Mouse (Mus musculus): ENCODE measurements at regions not wholly inside any gene's neighbourhood (a gene's known extent, or its start where the extent isn't known, plus 50 kb on each side); places are given as distances from the start of the nearest gene placed in this dataset.
"Not testable (repeated sequence)": the region's sequence is repeated elsewhere in the genome, so short reads cannot be mapped to it uniquely, and the experiment has no call there.

DNA sequence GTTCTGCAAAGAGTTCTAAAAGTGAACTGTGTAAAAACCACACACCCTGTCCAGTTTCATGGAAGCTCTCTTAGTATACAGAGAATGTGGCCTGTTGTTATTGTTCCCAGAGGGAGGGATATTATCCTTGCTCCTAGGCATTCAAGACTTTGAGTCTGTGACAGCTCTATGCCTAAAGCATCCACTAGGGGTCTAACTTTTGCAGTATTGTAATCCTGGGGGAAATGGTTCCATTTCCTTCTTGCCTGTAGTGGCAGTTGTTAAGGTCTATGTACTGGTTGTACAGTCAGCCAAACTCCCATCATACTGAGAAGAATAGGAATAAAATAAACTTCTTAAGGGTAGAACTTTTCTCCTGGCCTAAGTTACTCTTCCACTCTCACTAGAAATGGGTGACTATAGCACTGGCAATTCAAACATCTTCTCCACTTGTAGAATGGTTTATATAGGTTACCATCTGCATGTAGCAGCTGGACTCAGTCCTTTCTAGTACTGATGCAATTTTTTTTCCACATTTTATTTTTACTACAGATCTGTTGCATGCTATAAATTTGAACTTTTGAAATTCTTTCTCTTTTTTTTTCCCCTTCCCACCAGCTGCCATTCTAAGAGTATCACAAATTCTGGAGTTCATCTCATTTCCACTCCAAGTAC lies 51.4 kb upstream of the Dpt start:
- DNase-seq (ENCODE audit: extremely low spot score): peak; percentile 17

DNA sequence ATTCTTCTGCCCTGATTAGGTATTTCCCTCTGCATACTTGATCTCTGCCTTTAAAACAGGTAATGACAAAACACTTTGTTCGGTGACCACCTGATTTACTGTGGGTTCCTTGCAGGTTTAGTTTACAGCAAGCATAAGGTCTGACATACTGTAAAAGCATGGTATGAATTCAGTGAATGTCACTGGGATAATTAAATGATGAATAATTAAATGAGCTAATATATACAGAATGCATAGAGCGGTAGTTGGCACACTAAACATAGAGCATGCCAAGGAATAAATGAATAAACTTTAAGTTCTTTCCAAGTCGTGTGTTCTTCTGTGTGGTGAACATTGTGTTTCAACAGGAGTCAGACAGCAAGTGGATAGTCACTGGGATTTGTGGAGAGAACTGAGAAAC lies 51.9 kb upstream of the Dpt start:
- no peak for DNase-seq (ENCODE audit: extremely low spot score)

DNA sequence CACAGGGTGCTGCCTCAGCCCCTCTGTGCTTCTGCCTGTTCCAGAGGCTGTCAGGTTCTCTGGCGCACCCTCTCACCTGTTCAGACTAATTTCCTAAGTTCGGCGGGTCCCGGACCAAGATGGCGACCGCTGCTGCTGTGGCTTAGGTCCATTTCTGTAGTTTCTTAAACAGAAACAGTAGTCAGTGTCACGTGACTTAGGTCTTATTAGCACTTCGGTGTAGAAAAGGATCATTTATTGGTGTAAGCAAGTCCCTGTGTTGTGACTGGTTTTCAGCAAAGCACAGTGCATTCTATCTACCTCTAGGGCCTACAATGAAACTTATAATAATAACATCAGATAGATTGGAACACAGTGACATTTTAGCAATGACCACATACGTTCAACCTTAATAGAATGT lies 53.5 kb upstream of the Dpt start:
- not testable (repeated sequence) for DNase-seq (ENCODE audit: extremely low spot score)

DNA sequence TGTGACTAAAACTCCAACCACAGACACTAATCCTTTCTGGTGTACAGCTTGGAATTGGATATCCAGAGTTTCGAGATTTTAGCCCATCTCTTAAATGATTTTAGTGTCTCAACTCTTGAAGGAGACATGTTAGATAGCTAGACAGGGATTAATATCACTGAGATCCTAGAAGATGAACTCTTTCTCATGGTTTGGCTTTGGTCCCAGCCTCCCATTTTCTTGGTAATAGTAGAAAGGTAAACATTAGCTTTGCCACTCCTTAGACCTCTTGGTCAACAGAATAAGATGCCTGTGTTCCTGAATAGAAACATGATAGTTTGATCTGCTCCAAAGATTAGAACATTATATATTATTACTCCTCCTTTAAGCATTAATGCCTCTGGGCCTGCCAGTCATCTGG lies 60.8 kb upstream of the Dpt start:
- DNase-seq (ENCODE audit: extremely low spot score): no peak

DNA sequence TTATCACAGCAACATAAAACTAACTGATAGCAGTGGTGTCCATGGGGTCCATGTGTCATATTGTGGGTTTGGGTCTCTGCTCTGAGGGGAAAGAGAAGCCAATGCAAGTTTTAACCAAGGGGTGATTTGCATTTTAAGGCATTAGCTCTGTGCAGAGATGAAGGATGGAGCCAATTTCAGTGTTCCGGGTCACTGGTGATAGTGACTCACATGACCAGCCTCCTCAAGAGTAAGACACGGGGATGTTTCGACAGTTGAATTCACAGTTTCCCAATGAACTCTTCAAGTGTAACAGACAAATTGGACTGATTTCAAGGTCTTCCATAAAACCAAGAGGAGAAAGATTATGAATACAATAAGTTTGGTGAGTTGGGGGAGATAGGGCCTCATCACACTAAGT lies 62.7 kb upstream of the Dpt start:
- DNase-seq (ENCODE audit: extremely low spot score): no peak

DNA sequence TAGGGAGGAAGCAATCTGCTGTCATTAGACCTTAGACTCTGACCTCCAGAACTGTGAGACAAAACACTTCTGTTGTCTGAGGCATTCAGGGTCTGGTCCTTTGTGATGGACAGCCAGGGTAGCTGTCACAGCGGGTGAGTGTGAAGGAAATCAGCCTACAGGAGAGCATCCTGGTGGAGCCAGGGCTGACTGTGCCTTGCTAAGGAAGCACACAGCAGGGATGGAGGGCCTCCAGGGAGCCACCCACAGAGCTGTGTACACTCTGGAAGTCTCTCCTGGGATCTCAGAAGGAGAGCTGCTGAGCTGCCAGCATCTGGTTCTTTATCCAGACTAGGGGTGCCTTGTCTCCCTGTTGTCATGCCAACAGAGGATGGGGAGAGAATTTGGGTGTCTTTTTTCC lies 74.4 kb upstream of the Dpt start:
- DNase-seq (ENCODE audit: extremely low spot score): peak; percentile 8

DNA sequence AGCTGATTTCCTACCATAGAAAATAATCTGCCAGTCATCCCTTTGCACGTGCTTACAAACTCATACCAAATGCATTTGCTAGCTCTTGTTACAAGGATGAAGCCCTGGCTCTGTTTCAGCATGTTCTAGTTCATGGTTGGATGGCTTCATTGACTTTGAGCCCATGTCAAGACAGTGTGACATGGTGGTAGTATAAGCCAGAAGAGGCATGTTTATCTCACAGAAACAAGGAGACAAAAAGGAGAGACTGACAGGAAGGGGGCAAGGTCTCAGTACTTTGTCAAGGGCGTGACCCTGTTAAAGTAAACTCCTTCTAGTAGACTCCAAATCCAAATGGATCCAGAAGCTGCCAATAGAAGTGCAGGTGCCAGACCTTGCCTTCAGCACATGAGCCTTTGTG lies 81.5 kb upstream of the Dpt start:
- no peak for DNase-seq (ENCODE audit: extremely low spot score)

DNA sequence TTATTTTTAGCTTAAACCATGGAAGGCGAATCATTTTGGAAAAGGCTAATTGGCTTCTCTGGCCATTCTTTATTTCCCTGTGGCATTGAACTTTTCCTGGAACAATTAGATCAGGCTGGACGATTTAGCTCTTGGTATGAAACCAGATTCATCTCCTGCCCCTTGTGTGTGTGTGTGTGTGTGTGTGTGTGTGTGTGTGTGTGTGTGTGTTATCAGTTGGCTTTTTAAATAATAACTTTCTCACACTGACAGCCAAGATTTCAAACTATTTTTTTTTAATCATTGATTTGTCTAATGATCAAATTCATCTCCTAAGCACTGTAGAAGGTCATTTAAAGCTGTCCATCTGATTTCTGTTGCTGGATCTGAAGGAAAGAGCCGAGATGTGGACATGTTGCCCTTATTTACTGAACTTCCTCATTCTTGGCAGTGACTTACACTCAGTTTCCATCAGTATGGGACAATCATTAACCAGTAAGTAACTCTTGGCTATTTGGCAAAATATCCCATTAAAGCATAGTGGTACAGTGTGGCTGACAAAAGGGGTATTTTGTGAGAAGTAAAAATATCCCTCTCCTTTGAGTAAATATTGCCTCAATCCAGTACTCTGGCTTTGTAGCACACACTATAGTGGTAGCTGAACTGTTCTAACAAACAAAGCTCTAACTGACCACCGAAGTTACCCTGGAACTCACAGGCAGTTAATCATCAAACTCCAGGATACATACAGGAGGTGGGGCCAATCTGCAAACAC lies 82.5 kb upstream of the Dpt start:
- DNase-seq (ENCODE audit: extremely low spot score): no peak

DNA sequence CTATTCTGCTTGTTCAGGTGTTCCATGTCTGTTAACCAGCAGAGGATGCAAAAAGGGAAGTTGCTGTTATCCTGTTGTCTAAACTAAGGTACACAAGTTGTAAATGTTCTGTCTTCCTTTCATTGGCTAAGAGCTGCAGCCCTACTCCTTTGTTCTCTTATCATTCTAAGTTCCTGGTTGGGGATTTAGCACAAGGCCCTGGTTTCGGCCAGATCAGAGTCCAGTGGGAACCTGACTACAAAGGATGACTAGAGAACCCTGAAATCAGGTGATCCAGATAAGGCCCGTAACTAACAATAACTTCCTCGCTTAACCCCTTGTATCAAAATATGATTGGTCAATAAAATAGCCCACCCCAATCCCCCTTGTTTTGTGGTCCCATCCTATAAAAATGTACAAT lies 83.9 kb upstream of the Dpt start:
- no peak for DNase-seq (ENCODE audit: extremely low spot score)

DNA sequence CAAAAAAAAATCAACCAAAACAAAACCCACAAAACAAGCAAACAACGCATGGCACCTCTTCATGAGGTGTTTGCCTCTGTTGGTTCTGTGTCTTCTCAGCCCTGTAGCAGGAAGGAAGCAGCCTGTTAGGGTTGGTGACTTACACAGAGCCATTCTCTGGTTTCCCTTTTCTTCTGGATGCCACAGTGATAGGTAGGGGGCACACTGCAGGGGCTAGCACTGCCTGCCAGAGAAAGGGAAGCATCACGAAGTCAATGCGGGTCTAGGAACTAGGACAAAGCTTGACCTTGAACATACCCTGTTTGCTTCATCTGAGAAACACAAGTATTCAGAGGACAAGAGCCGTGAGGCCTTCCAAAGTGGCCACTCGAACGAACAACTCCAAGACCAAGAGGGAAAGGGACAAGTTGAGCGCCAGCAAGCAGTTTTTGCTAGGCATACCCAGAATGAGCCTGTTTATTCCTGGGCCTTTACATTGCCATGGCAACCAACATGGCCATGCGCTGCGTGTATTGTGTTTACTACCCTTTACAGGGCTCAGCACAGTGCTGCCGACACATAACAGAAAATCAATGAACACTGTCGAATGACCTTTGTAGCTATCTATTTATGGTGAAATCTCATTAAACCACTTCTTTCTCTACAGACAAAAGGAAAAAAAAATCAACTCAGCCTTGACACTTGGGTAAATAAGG lies 91.9 kb upstream of the Dpt start:
- peak; percentile 24 for DNase-seq (ENCODE audit: extremely low spot score)

DNA sequence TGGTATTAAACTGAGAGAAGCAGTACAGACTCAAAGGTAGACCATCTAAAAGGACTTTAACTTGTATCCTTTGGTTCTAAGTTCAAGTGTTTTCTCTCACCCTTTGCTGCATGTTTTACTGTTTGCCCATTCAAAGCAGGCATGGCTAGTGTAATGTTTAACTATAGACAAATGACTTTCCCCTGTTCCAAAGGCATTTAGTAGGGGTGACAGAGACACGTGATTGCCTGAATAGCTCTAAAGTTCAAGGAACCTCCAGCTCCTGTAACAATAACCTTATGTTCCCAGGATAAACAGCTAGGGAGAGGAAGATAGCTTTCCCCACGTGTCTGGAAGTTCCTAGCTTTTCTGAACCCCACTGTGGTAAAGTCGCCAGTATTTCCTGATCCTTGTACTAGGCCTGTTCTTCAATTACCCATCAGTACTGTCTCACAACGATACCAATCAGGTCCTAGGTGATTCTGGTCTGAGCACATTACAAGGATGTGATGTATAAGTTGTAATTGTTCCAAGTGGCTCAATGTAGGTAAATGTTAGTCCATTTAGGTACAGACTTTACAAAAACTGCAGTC lies 92.8 kb upstream of the Dpt start:
- DNase-seq (ENCODE audit: extremely low spot score): no peak

DNA sequence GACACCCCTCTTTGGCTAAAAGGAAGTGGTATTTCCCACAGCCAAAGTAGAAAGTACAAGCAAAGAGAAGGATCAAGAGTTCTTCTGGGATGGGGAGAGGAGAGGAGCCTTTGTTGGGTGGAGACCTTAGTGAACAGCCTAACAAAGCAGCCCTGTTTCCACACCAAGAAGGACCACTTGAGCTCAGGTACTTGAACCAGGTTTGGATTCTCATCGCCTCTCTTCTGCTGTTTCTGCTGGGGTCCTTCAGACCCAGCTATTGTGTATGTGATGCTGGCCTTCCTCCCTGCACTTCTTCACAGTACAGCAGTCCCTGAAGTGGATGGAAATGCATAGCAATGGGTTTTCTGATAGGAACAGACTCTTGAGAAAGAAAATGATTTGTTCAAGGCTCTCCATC lies 106.4 kb upstream of the Dpt start:
- no peak for DNase-seq (ENCODE audit: extremely low spot score)

DNA sequence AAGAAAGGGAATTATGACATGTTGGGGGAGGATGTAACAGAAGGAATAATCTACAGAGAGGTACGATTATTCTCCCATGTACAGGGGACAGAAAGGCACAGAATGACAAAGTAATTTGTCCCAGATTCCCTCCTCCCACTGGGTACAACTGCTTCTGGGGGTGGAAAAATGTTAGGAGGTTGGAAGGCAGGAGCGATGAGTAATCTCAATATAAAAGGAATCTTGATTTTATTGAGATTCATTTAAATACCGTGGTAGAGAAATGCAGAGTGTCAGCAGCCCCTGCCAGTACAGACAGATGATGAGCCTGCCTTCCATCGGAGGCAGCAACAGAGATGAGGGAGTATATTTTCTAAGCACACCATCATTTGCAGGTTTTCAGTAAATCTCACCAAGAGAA lies 107.1 kb upstream of the Dpt start:
- no peak for DNase-seq (ENCODE audit: extremely low spot score)

DNA sequence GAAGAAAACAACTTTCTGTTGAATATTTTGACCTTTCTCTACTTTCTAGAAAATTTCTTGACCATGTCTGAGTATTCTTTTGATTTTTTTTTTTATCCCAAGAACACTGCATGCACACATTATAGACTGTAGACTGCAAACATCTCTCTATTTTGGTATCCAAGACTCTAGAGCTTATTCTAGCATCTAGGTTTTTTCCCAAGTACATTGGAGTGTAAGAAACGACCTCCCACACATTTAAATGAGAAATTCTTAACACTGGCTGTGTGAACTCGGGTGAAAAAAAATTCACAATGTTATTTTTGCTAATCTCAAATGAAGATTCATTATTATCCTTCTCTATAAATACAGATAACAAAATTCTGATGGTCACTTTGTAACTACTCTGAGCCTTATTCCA lies 112.0 kb upstream of the Dpt start:
- DNase-seq (ENCODE audit: extremely low spot score): no peak

DNA sequence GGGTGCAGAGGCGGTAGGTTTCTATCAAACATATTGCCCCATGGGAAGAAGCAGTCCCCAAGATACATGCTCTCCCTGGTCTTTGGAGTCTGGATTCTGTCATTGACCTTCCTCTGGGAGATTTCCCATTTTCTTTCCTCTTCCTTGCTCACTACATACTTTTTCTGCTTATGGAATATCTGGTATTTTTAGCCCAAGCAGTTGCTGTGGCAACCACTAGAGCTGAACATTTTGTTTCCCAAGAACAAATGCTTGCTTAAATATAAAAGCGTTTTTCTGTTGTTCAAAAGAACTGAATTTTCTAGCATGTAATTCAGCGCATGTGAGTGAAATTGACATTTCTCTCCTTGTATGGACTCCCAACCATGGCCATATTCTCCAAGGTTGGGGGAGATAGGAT lies 112.7 kb upstream of the Dpt start:
- no peak for DNase-seq (ENCODE audit: extremely low spot score)

DNA sequence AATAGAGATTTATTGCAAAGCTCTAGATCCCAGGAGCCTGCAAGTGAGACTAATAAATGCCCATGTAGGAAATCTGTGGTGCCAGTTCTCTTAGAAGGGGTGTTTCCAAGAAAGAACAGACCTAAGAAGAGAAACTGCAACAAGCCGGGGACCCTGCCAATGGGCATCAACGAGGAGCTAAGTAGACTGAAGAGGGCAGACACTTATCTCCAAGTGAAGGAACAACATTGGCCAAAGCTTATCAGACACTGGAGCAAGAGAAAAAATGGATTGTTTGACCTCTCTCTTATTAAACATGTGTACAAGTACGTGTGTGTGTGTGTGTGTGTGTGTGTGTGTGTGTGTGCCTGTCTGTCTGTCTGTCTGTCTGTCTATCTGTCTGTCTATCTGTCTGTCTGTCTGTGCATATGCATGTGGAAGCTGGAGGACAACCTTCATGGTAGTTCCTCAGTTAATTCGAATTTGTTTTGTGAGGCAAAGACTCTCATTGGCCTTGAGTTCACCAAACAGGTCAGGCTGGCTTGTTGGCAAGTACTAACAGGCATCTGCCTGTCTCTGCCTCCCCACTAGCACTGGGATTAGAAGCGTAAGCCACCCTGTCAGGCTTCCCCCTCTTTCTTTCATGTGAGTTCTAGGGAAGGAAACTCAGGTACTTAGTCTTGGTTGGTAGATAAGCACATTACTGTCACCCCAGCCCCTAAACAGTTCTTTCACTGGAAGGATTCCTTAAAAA lies 113.4 kb upstream of the Dpt start:
- no peak for DNase-seq (ENCODE audit: extremely low spot score)

DNA sequence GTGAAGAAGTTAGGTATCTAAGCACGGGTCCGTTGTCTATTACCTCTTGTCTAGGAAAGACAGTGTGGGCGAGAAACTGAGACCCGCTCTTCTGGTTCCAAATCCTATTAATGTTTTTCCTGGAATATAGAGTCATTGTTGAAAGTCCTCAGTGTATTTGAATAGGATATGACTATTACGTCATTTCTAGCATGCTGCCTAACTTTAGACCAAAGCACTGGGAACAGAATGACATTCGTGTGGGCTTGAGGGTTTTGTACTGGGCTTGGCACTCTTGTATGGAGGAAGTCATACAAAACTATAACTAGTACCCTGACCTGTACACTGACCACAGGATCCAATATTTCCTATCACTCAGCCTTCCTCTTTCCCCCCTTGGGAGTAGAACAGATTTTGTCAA lies 114.0 kb upstream of the Dpt start:
- no peak for DNase-seq (ENCODE audit: extremely low spot score)

DNA sequence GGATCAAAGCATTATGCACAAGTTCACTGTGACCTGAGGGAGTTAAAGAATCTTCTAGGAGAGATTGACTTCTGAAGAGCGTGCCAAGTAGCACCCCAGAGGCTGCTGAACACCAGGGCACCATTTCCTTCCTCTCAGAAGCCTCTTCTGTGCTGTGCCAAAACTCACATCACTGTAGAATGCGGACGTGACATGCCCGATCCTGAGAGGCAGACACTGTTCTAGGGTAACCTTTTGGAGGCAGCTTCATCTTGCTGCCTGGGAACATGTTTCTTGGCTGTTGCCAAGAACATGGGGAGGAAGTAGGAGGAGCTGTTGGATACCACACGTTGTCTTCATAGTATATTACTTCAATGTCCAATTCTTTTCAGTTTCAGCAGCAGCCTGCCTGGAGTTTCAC lies 114.9 kb upstream of the Dpt start:
- DNase-seq (ENCODE audit: extremely low spot score): no peak

DNA sequence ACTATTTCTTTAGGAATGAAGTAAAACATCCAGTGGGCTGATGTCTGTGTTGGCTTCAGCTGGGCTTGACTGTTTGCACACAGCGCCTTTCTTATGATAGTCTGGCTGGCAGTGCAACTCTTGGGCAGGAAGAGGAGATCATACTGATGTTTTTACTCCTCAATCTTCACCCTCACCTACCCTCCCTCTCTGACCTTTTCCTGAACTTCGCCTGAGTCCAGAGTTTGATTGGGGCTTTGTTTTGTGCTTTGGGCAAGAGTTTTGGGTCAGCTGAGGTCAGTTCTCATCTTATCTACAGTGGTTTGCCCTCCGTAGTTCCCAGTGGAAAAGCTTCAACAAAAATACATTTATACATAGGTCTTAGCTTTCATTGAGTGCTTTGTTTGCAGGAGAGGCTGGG lies 118.1 kb upstream of the Dpt start:
- no peak for DNase-seq (ENCODE audit: extremely low spot score)

DNA sequence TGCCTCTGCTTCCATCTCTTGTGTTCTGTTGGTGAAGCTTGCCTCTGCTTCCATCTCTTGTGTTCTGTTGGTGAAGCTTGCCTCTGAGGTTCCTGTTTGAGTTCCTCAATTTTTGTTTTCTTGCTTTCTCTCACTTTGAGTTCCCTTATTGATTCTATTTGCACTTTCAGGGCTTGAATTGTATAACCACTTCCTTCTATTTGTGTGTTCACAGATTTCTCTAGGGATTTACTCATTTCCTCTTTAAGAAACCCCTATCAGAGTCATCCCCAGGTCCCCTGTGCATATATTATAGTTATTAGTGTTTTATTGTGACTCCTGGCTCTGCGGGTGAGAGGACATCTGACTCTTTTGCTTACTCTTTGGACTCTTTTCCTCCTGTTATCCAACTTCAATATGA lies 144.2 kb upstream of the Dpt start:
- no peak for DNase-seq (ENCODE audit: extremely low spot score)

DNA sequence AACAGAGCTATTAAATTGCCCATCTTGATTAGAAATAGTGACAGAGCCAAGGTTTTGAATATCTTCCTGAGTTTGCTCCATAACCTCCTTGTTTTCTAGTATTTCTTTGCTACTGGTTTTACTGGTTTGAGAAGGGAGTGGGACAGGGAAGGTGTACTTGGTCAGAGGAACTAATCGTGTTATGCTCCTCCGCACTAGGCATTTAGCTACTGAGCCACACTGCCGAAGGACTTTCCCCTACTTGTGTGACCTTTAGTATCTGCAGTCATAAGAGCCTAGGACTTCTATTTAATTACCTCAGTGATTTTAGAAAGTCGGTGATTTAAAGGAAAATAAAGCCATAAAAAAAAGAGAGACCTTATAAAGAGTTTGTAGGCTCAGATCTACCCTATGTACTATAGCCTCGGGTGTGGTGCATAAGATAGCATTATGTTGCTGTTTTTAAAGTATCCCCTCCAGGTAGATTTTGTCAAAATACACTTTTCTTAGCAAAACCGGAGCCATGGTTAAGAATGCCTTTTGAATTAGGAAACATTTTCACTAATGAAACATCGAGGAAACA lies 158.5 kb upstream of the Dpt start:
- DNase-seq (ENCODE audit: extremely low spot score): no peak

DNA sequence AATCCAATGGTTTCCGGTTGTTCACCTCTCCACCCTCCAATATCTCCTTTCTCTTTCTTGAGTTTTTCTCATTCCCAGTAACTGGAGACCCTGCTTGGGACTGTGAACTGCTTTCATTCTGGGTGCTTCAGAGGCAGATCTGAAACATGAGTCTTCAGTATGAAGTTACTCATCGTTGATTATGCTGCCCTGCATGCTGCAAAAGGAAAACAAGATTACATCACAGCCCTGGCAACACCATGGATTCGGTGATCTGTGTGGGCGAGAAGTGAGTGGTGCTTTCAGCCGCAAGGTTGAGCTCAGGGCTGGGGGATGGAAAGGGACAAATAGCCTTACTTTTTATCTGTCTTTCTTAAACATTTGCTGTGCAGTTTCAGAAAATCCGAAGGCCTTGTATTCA lies 164.8 kb upstream of the Dpt start:
- DNase-seq (ENCODE audit: extremely low spot score): no peak
